Comparison of ENCODE assay signal across 25 mouse cellular contexts in genomic region chr2:124285109-124285508, GRCm38 (mm10).
A peak's percentile ranks its signal among the peaks of the same experiment; 100 is the strongest.
DNase-seq lines count a peak whose midpoint lies in the region; ATAC-seq lines count a peak whose summit lies in the region.
"Had no signal": no experiment of that assay in that cellular context is flagged by ENCODE, and none has a peak within 500 bp of the region (broad histone marks: within the 10 kb centered on the region; RNA-seq: fewer than 3 reads in every experiment).

No protein-coding gene starts in this region.

- H3K36me3 ChIP-seq in forebrain, embryonic 13.5 days (ENCODE audit: poor library complexity, severe bottlenecking), result no peaks in the 10 kb centered on the region
- no peaks in the 10 kb centered on the region for H3K36me3 ChIP-seq in forebrain, embryonic 12.5 days (replicated peaks)
- no peaks in the 10 kb centered on the region for H3K36me3 ChIP-seq in forebrain, embryonic 15.5 days
- H3K36me3 ChIP-seq in forebrain, embryonic 10.5 days (replicated peaks), result no peaks in the 10 kb centered on the region
- H3K36me3 ChIP-seq: embryonic facial prominence, embryonic 13.5 days; embryonic facial prominence, embryonic 15.5 days; G1E had no signal

- H3K4me3 ChIP-seq in forebrain, embryonic 13.5 days, result no peak overlapping the region
- no peak overlapping the region for H3K4me3 ChIP-seq in forebrain, embryonic 12.5 days (replicated peaks)
- no peak overlapping the region for H3K4me3 ChIP-seq in forebrain, embryonic 15.5 days
- H3K4me3 ChIP-seq in forebrain, embryonic 10.5 days, result no peak overlapping the region
- H3K4me3 ChIP-seq: embryonic facial prominence, embryonic 13.5 days; embryonic facial prominence, embryonic 15.5 days; erythroblast, embryonic 14.5 days had no signal

- WGBS in forebrain, embryonic 13.5 days, result 72% methylated on average over 2 of the region's 2 CpGs
- WGBS in forebrain, embryonic 12.5 days, result 82% methylated on average over 2 of the region's 2 CpGs
- WGBS in forebrain, embryonic 15.5 days, result 61% methylated on average over 2 of the region's 2 CpGs
- 97% methylated on average over 2 of the region's 2 CpGs for WGBS in forebrain, embryonic 10.5 days

- H3K9ac ChIP-seq in forebrain, embryonic 13.5 days, result no peak overlapping the region
- no peak overlapping the region for H3K9ac ChIP-seq in forebrain, embryonic 12.5 days
- H3K9ac ChIP-seq in forebrain, embryonic 15.5 days (replicated peaks), result no peak overlapping the region
- H3K9ac ChIP-seq: embryonic facial prominence, embryonic 13.5 days; embryonic facial prominence, embryonic 15.5 days had no signal

- no peak overlapping the region for H3K27ac ChIP-seq in forebrain, embryonic 13.5 days
- H3K27ac ChIP-seq in forebrain, embryonic 12.5 days, result no peak overlapping the region
- H3K27ac ChIP-seq in forebrain, embryonic 15.5 days (replicated peaks), result no peak overlapping the region; the same call in 1 of the 2 replicates
- H3K27ac ChIP-seq in forebrain, embryonic 10.5 days, result no peak overlapping the region
- H3K27ac ChIP-seq: embryonic facial prominence, embryonic 13.5 days; embryonic facial prominence, embryonic 15.5 days had no signal

- DNase-seq in forebrain, embryonic 10.5 days (ENCODE audit: extremely low spot score, low spot score), result no peak
- DNase-seq in retina, postnatal 1 day, result peak; percentile 1
- DNase-seq in retina, embryonic 14.5 days (ENCODE audit: low spot score), result no peak
- DNase-seq: adrenal gland, adult 8-10 months; adrenal gland, postnatal 14 days; adrenal gland, postnatal 36 days; B cell, adult 2 months; cerebellum, adult 11 months; cerebellum, adult 18-20 months; cerebellum, adult 8-10 months; cerebellum, adult 9-11 months; cerebellum, postnatal 14 days; cerebellum, postnatal 36 days; embryo, embryonic 11 days had no signal

- H3K27me3 ChIP-seq in forebrain, embryonic 13.5 days, result no peaks in the 10 kb centered on the region
- H3K27me3 ChIP-seq in forebrain, embryonic 12.5 days, result no peaks in the 10 kb centered on the region
- no peaks in the 10 kb centered on the region for H3K27me3 ChIP-seq in forebrain, embryonic 15.5 days
- H3K27me3 ChIP-seq in forebrain, embryonic 10.5 days (ENCODE audit: poor library complexity, severe bottlenecking), result no peaks in the 10 kb centered on the region
- H3K27me3 ChIP-seq: CH12.LX; embryonic facial prominence, embryonic 13.5 days; embryonic facial prominence, embryonic 15.5 days had no signal

- ATAC-seq in forebrain, embryonic 13.5 days, result peak; percentile 69
- no peak; the same call in 1 of the 2 replicates for ATAC-seq in forebrain, embryonic 12.5 days (ENCODE audit: low FRiP score)
- peak; percentile 64 for ATAC-seq in forebrain, embryonic 15.5 days (replicated peaks)
- ATAC-seq: activated CD4-positive, CD25-positive, alpha-beta regulatory T cell, adult 4 months; CD4-positive, CD25-positive, alpha-beta regulatory T cell, adult 4 months; Patski had no signal

- H3K9me3 ChIP-seq in forebrain, embryonic 13.5 days (replicated peaks), result no peaks in the 10 kb centered on the region
- H3K9me3 ChIP-seq in forebrain, embryonic 12.5 days, result no peaks in the 10 kb centered on the region
- no peaks in the 10 kb centered on the region for H3K9me3 ChIP-seq in forebrain, embryonic 15.5 days
- H3K9me3 ChIP-seq in forebrain, embryonic 10.5 days, result no peaks in the 10 kb centered on the region
- H3K9me3 ChIP-seq: embryonic facial prominence, embryonic 13.5 days; embryonic facial prominence, embryonic 15.5 days had no signal

- no peaks in the 10 kb centered on the region for H3K4me1 ChIP-seq in forebrain, embryonic 13.5 days
- H3K4me1 ChIP-seq in forebrain, embryonic 12.5 days, result no peaks in the 10 kb centered on the region
- H3K4me1 ChIP-seq in forebrain, embryonic 15.5 days, result no peaks in the 10 kb centered on the region; the same call in 1 of the 2 replicates
- H3K4me1 ChIP-seq in forebrain, embryonic 10.5 days, result no peaks in the 10 kb centered on the region
- H3K4me1 ChIP-seq: embryonic facial prominence, embryonic 13.5 days; embryonic facial prominence, embryonic 15.5 days had no signal

- no peak overlapping the region for H3K4me2 ChIP-seq in forebrain, embryonic 13.5 days
- no peak overlapping the region for H3K4me2 ChIP-seq in forebrain, embryonic 12.5 days
- no peak overlapping the region for H3K4me2 ChIP-seq in forebrain, embryonic 15.5 days (replicated peaks)
- H3K4me2 ChIP-seq: embryonic facial prominence, embryonic 13.5 days; embryonic facial prominence, embryonic 15.5 days had no signal
